Mouse (Mus musculus): Measurements from ENCODE around the gene Olfr1506. TPM values are rescaled to one million over a fixed set of nuclear protein-coding genes. Genes with fewer than 3 reads are reported as not detected.
"Not testable (repeated sequence)": the region's sequence is repeated elsewhere in the genome, so short reads cannot be mapped to it uniquely, and the experiment has no call there.

Olfr1506 gene
- total RNA-seq (2021) = under 1 TPM in 1 of 2 experiments, not detected in 1; 0.13 TPM
- long read RNA-seq, experiment 1 = 0 reads
- long read RNA-seq, experiment 2 = 0 reads

GRCm38 (mm10) chr2:90224393-90224792, at the start of gene Olfr1506:
Gene Olfr1506, minus strand, starts transcription at chr2:90224493.
- not testable (repeated sequence) for DNase-seq (ENCODE audit: low spot score in 2 of 2)

GRCm38 (mm10) chr2:90270932-90271331, 46.6 kb upstream of the Olfr1506 start, which contains the start of gene Olfr1271:
Gene Olfr1271, minus strand, starts transcription at chr2:90271032.
- DNase-seq (ENCODE audit: low spot score in 2 of 2) = no peak

DNA sequence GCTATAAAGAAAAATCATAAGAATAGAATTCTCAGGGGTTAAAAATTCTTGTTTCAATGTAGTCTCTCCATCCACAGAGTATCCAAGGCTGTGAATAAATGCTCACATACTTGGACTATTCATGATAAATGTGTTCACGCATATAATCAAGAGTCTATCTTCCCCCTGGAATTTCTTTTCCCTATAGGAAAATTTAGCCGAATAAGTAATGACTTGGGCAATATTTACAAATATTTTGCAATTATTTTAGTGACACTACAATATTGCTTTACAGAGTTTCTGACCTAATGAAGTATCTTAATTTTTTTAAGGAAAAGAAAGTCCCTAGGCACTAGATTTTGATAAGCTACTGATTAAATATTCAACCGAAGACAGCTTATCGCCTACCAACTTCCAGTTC, 33.2 kb upstream of the Olfr1506 start, which contains the start of gene Olfr142:
TSS of gene Olfr142 (minus strand) at position 101 of the 400 bp plus-strand sequence.
- no peak for DNase-seq (ENCODE audit: low spot score in 2 of 2)

- DNase-seq (ENCODE audit: low spot score in 2 of 2) = not testable (repeated sequence)
These were observed 24.7 kb downstream of the Olfr1506 start for GRCm38 (mm10) chr2:90199606-90200005.

DNA sequence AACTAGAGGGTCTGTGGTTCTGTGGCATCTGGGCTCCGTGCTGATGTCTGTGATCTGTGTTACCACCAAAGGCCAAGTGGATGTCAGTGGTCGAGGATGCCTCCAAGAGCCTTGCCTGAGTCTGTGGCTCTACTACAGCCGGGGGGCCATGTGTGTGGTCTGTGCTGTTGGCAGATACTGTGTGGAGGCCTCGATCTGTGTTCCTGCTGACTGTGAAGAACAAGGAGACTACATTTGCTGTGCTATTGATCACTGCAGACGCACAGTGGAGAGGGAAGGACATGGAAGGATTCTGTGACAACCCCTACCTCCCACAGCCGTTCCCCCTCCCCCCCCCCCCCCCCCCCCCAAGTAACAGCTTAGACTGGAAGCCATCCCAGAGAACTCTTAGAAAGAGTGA, 29.0 kb downstream of the Olfr1506 start:
- not testable (repeated sequence) for DNase-seq (ENCODE audit: low spot score in 2 of 2)

DNA sequence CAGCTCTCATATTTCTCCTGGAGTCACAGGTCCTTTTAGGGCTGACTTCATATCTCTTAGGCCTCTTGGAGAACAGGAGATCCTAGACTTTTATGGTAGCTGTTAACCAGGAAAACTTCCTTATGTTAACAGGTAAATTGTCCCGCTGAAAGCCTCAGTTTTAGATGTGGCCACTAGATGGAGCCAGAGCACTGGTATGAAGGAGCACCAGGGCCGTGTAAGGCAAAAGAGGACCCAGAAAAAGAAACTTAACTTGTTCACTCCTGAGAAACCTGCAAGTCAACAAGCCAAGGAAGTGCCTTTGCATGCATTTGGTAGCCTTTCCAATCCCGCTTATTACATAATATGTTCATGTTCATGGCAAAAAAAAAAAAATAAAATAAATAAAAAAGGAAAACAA, 29.5 kb downstream of the Olfr1506 start:
- not testable (repeated sequence) for DNase-seq (ENCODE audit: low spot score in 2 of 2)

DNA sequence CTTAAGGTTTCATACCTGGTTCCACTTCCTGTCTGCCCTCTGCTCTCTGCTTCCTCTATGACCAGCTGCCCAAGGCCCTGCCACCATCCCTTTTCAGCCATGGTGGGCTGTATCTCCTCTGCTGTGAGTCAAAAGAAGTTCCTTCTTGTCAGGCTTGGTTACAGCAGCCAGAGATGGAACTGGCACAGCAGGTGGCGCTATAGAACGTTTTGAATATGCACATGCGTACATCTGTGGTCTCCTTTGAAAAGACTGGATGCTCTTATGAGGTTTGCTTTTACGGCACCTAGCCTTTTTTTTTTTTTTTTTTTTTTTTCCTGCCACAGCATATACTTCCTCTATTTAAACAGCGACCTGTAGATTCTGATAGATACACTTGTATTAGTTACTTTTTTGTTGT, 37.2 kb downstream of the Olfr1506 start:
- not testable (repeated sequence) for DNase-seq (ENCODE audit: low spot score in 2 of 2)

GRCm38 (mm10) chr2:90186082-90186481, 38.2 kb downstream of the Olfr1506 start:
- DNase-seq (ENCODE audit: low spot score in 2 of 2) = not testable (repeated sequence)

Other genes starting within 250 kb of the Olfr1506 start
- gene Olfr1261, start 233.3 kb downstream of the Olfr1506 start, total RNA-seq (2021) = not detected
- gene Olfr1262, start 224.3 kb downstream of the Olfr1506 start, total RNA-seq (2021) = not detected
- gene Olfr1263, start 212.4 kb downstream of the Olfr1506 start, total RNA-seq (2021) = not detected
- not detected for gene Olfr1264, start 198.9 kb downstream of the Olfr1506 start, total RNA-seq (2021)
- gene Olfr1265, start 189.2 kb downstream of the Olfr1506 start, total RNA-seq (2021) = not detected
- not detected for gene Olfr140, start 160.9 kb downstream of the Olfr1506 start, total RNA-seq (2021)
- not detected for gene Olfr1269, start 103.1 kb downstream of the Olfr1506 start, total RNA-seq (2021)
- not detected for gene Olfr32, start 82.2 kb downstream of the Olfr1506 start, total RNA-seq (2021)
- not detected for gene Olfr1270, start 71.4 kb downstream of the Olfr1506 start, total RNA-seq (2021)
- gene Olfr142, start 33.1 kb upstream of the Olfr1506 start, total RNA-seq (2021) = not detected
- gene Olfr1271, start 46.5 kb upstream of the Olfr1506 start, total RNA-seq (2021) = not detected
- not detected for gene Olfr1272, start 68.3 kb upstream of the Olfr1506 start, total RNA-seq (2021)
- not detected for gene Gm13769, start 97.7 kb upstream of the Olfr1506 start, total RNA-seq (2021)
- gene Olfr1274-ps, start 174.2 kb upstream of the Olfr1506 start, total RNA-seq (2021) = not detected

Data from gastrocnemius, postnatal 4 days (tissue).